Comparison of ENCODE assay signal across 8 mouse cellular contexts in the genomic region with DNA sequence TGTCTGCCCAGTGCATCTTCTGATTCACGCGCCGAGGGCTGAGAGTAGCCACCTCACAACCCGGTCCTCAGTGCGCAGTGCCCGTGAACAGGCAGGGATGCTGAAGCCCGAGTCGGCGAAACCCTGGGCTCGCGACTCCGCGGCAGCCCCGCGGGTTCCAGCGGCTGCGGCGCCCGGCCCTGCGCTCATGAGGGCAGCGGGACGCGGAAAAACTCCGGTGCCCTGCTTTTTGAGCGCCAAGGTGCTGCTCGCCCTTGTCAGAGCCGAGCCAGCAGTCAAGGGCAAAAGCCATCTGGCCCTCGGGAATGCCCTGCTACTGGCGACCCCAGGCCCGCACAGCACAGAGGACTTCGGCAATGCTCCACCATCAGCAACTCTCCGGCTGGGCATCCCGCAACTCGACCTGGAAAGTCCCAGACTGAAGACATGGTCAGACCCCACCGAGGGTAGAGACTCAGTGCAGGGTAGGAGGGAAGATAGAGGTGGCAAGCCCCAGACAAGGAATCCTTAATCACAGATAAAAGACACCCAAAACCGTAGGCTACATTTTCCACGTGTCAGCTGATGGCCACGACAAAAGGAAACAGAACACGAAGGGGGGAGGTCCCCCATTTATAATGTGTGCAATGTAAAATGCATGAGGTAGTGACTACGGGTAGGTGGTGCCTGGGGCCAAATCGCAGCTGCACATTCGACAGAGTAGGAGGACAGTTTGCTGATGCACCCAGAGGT.
A peak's percentile ranks its signal among the peaks of the same experiment; 100 is the strongest.
DNase-seq lines count a peak whose midpoint lies in the region; ATAC-seq lines count a peak whose summit lies in the region.

No protein-coding gene starts in this region.

- H3K4me1 ChIP-seq in forebrain, embryonic 15.5 days = peaks cover 25% of the 10 kb centered on the region
- 0 out of 2 replicates have a peak, but pooled peaks cover 11% of the 10 kb centered on the region for H3K4me1 ChIP-seq in stomach, embryonic 14.5 days (ENCODE audit: control insufficient read depth, insufficient read depth, low read length)

- peak; percentile 21 to 25 for DNase-seq in adrenal gland, adult 18-20 months (ENCODE audit: low spot score in 2 of 2)
- no peak for DNase-seq in adrenal gland, adult 8-10 months
- DNase-seq in adrenal gland, postnatal 25 days = peak; percentile 52
- DNase-seq in layer of hippocampus, postnatal 14 days (ENCODE audit: low spot score in 2 of 2) = peak; percentile 42 to 49
- peak; percentile 45 to 59 for DNase-seq in lung, postnatal 4 days

- under 1% methylated on average over 42 of the region's 42 CpGs for WGBS in forebrain, embryonic 15.5 days
- WGBS in stomach, embryonic 14.5 days = 2% methylated on average over 42 of the region's 42 CpGs

- H3K9ac ChIP-seq in forebrain, embryonic 15.5 days (replicated peaks) = peak overlapping the region; percentile 59
- H3K9ac ChIP-seq in stomach, embryonic 14.5 days (replicated peaks; ENCODE audit: low read depth, low read length) = peak overlapping the region; percentile 73

- no peaks in the 10 kb centered on the region for H3K36me3 ChIP-seq in forebrain, embryonic 15.5 days
- H3K36me3 ChIP-seq in stomach, embryonic 14.5 days (ENCODE audit: control insufficient read depth, insufficient read depth, low read length) = no peaks in the 10 kb centered on the region

- H3K27me3 ChIP-seq in forebrain, embryonic 15.5 days = no peaks in the 10 kb centered on the region
- H3K27me3 ChIP-seq in stomach, embryonic 14.5 days (ENCODE audit: control insufficient read depth, insufficient read depth, low read length) = no peaks in the 10 kb centered on the region

- H3K27ac ChIP-seq in forebrain, embryonic 15.5 days (replicated peaks) = 0 out of 2 replicates have a peak overlapping the region, but pooled peaks have one; percentile 17
- peak overlapping the region; percentile 89 for H3K27ac ChIP-seq in stomach, embryonic 14.5 days (ENCODE audit: low read length)

- no peaks in the 10 kb centered on the region for H3K9me3 ChIP-seq in forebrain, embryonic 15.5 days
- H3K9me3 ChIP-seq in stomach, embryonic 14.5 days (ENCODE audit: control insufficient read depth, low read depth, low read length) = no peaks in the 10 kb centered on the region

- H3K4me3 ChIP-seq in forebrain, embryonic 15.5 days = peak overlapping the region; percentile 47
- H3K4me3 ChIP-seq in stomach, embryonic 14.5 days (ENCODE audit: low read depth, low read length) = peak overlapping the region; percentile 34

- H3K4me2 ChIP-seq in forebrain, embryonic 15.5 days (replicated peaks) = peak overlapping the region; percentile 88
- H3K4me2 ChIP-seq in stomach, embryonic 14.5 days (replicated peaks; ENCODE audit: low read depth, low read length) = peak overlapping the region; percentile 70

- ATAC-seq in forebrain, embryonic 15.5 days (replicated peaks) = peak; percentile 84
- ATAC-seq in hematopoietic stem cell, adult 5-6 weeks (replicated peaks in 1 of 2; ENCODE audit: insufficient read depth in 1 of 2, low FRiP score in 2 of 2, low TSS enrichment in 1 of 2, low read depth in 1 of 2, poor library complexity in 2 of 2, severe bottlenecking in 2 of 2) = peak; percentile 49 to 55
- ATAC-seq in stomach, embryonic 14.5 days (ENCODE audit: insufficient number of reproducible peaks, insufficient read depth, low FRiP score, low read depth) = peak; percentile 53; the same call in 1 of the 2 replicates
